Comparison of ENCODE assay signal across 8 mouse cellular contexts in genomic region chr4:76448678-76449465, GRCm38 (mm10).
DNase-seq lines count a peak whose midpoint lies in the region; ATAC-seq and TF ChIP-seq lines count a peak whose summit lies in the region.

No protein-coding gene starts in this region.

- peak overlapping the region; percentile 86 for H3K4me2 ChIP-seq in hindbrain, postnatal 0 days (ENCODE audit: low read depth, low read length)
- peak overlapping the region; percentile 68 for H3K4me2 ChIP-seq in midbrain, embryonic 16.5 days (ENCODE audit: low read length)

- peak overlapping the region; percentile 89 for H3K9ac ChIP-seq in hindbrain, postnatal 0 days (replicated peaks; ENCODE audit: low read length)
- peak overlapping the region; percentile 96 for H3K9ac ChIP-seq in midbrain, embryonic 16.5 days (ENCODE audit: low read depth, low read length)

- H3K4me1 ChIP-seq in embryonic facial prominence, embryonic 10.5 days: peaks cover 17% of the 10 kb centered on the region
- 0 out of 2 replicates have a peak, but pooled peaks cover 7% of the 10 kb centered on the region for H3K4me1 ChIP-seq in hindbrain, postnatal 0 days (ENCODE audit: insufficient read depth, low read length)
- H3K4me1 ChIP-seq in midbrain, embryonic 16.5 days (ENCODE audit: control insufficient read depth, insufficient read depth, low read length): peaks cover 14% of the 10 kb centered on the region

- TF ChIP-seq CTCF in layer of hippocampus, adult 2 months (conservative IDR thresholded peaks at IDR 0.05): no peak
- TF ChIP-seq CTCF in hindbrain, postnatal 0 days (IDR thresholded peaks at IDR 0.05; ENCODE audit: low read depth): no peak

- H3K27ac ChIP-seq in layer of hippocampus, adult 2 months: peak overlapping the region; percentile 81
- H3K27ac ChIP-seq in embryonic facial prominence, embryonic 10.5 days (replicated peaks): peak overlapping the region; percentile 97
- peak overlapping the region; percentile 95 for H3K27ac ChIP-seq in hindbrain, postnatal 0 days
- peak overlapping the region; percentile 97 for H3K27ac ChIP-seq in midbrain, embryonic 16.5 days (ENCODE audit: low read length)

- ATAC-seq in hindbrain, postnatal 0 days: peak; percentile 6; the same call in 1 of the 2 replicates
- ATAC-seq in midbrain, embryonic 16.5 days: no peak

- peaks cover 15% of the 10 kb centered on the region for H3K27me3 ChIP-seq in embryonic facial prominence, embryonic 10.5 days (replicated peaks; ENCODE audit: low read depth, poor library complexity, severe bottlenecking)
- H3K27me3 ChIP-seq in hindbrain, postnatal 0 days (ENCODE audit: insufficient read depth, low read length): no peaks in the 10 kb centered on the region
- no peaks in the 10 kb centered on the region for H3K27me3 ChIP-seq in midbrain, embryonic 16.5 days (ENCODE audit: control insufficient read depth, insufficient read depth, low read depth, low read length)

- DNase-seq in layer of hippocampus, adult 2 months (ENCODE audit: low spot score in 2 of 2): no peak
- DNase-seq in layer of hippocampus, postnatal 36 days: no peak
- peak; percentile 30 for DNase-seq in embryonic facial prominence, embryonic 10.5 days (ENCODE audit: low spot score)
- peak; percentile 59 for DNase-seq in hindbrain, postnatal 0 days (ENCODE audit: low spot score)
- no peak for DNase-seq in gastrocnemius, postnatal 10 days
- DNase-seq in c-Kit-positive CD71-positive TER-119-positive erythroid progenitor cells, embryonic 14.5 days (ENCODE audit: low spot score): no peak
- no peak for DNase-seq in urinary bladder, postnatal 10 days (ENCODE audit: low spot score)

- H3K9me3 ChIP-seq in embryonic facial prominence, embryonic 10.5 days: no peaks in the 10 kb centered on the region
- H3K9me3 ChIP-seq in hindbrain, postnatal 0 days (ENCODE audit: low read length): no peaks in the 10 kb centered on the region
- H3K9me3 ChIP-seq in midbrain, embryonic 16.5 days (replicated peaks; ENCODE audit: control insufficient read depth, low read length, poor library complexity, severe bottlenecking): no peaks in the 10 kb centered on the region

- H3K4me3 ChIP-seq in layer of hippocampus, adult 2 months: peak overlapping the region; percentile 88
- peak overlapping the region; percentile 75 for H3K4me3 ChIP-seq in embryonic facial prominence, embryonic 10.5 days
- peak overlapping the region; percentile 93 for H3K4me3 ChIP-seq in hindbrain, postnatal 0 days (ENCODE audit: low read length)
- H3K4me3 ChIP-seq in midbrain, embryonic 16.5 days (ENCODE audit: low read depth, low read length): peak overlapping the region; percentile 92

- WGBS in embryonic facial prominence, embryonic 10.5 days: under 1% methylated on average over 24 of the region's 24 CpGs
- under 1% methylated on average over 24 of the region's 24 CpGs for WGBS in hindbrain, postnatal 0 days
- under 1% methylated on average over 24 of the region's 24 CpGs for WGBS in midbrain, embryonic 16.5 days

- no peaks in the 10 kb centered on the region for H3K36me3 ChIP-seq in embryonic facial prominence, embryonic 10.5 days (replicated peaks)
- no peaks in the 10 kb centered on the region for H3K36me3 ChIP-seq in hindbrain, postnatal 0 days (ENCODE audit: insufficient read depth, low read length)
- H3K36me3 ChIP-seq in midbrain, embryonic 16.5 days (ENCODE audit: control insufficient read depth, insufficient read depth, low read length): no peaks in the 10 kb centered on the region

Comparison
In these comparisons a context has a peak if more than half of its experiments do, and no peak if none do; other contexts are left out.
1. DNase-seq: peak in embryonic facial prominence, embryonic 10.5 days (single experiment) and hindbrain, postnatal 0 days (single experiment); none in layer of hippocampus, adult 2 months (0 of 2), layer of hippocampus, postnatal 36 days (0 of 2), gastrocnemius, postnatal 10 days (single experiment), c-Kit-positive CD71-positive TER-119-positive erythroid progenitor cells, embryonic 14.5 days (single experiment) and urinary bladder, postnatal 10 days (single experiment).
2. Peak in every context shown above with its lines, with median percentiles within 50 percentile points of each other: H3K27ac ChIP-seq and H3K4me3 ChIP-seq.